Mouse (Mus musculus): ENCODE results near the gene Cdkl1. TPM values are rescaled to one million over a fixed set of nuclear protein-coding genes. Genes with fewer than 3 reads are reported as not detected.

Cdkl1 gene
- total and polyA plus RNA-seq, 3 experiments, result 0.31 TPM; not detected in 2

DNA sequence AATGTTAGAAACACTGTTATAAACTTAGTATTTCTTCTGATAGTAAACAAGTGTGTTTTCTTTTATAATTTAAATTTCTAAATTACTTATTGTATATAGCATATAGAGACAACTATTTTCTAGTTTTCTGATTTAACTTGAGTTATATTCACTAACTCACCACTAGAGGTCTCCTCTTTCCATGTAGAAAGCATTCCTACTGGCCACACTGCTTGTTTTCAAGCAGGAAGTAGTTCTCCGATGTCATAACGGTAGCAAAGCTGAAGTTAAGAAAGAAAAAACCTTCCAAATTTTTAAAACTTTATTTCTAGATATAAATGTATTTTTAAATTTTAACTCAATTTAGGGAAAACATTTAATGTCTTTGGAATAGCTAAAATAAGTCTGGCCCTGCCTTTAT, 57.5 kb downstream of the Cdkl1 start:
- peak overlapping the region; percentile 40; the same call in 1 of the 2 replicates for H3K9ac ChIP-seq (ENCODE audit: insufficient read depth, low read depth)
- H3K4me3 ChIP-seq (replicated peaks in 1 of 3; ENCODE audit: low read depth in 2 of 3, low read length in 2 of 3, poor library complexity in 1 of 3), result no peak overlapping the region

GRCm38 (mm10) chr12:69732221-69732620, 58.8 kb downstream of the Cdkl1 start:
- Histone ChIP-seq H3K79me2 (replicated peaks; ENCODE audit: control insufficient read depth, extremely low read depth, insufficient read depth, poor library complexity, severe bottlenecking) (no peaks in the 10 kb centered on the region), H3K27ac (ENCODE audit: insufficient read depth, low read depth) (no peak overlapping the region), H3K4me3 (replicated peaks in 1 of 3; ENCODE audit: low read depth in 2 of 3, low read length in 2 of 3, poor library complexity in 1 of 3) (no peak overlapping the region), H3K4me1 (ENCODE audit: control insufficient read depth in 1 of 2, insufficient read depth in 2 of 2) (peaks cover 0 to 4% of the 10 kb centered on the region in 2 experiments; a peak in 2 of 4 replicates), H3K9me3 (replicated peaks; ENCODE audit: low read length) (no peaks in the 10 kb centered on the region), H3K27me3 (replicated peaks) (no peaks in the 10 kb centered on the region), H3K4me2 (ENCODE audit: insufficient read depth, low read depth, poor library complexity, severe bottlenecking) (no peak overlapping the region), H3K36me3 (replicated peaks in 1 of 2; ENCODE audit: control insufficient read depth in 1 of 2, insufficient read depth in 1 of 2, low read length in 1 of 2) (peaks cover 0 to 14% of the 10 kb centered on the region in 2 experiments), H3K9ac (ENCODE audit: insufficient read depth, low read depth) (no peak overlapping the region)
- dilution Hi-C loops (cut with MboI; ENCODE audit: extremely low pct_ligation_motif_present, extremely low pct_unique_long_range_greater_than_20kb, low sequenced_read_pairs), result no loop called here
- TF ChIP-seq NRF1 (IDR thresholded peaks at IDR 0.05; ENCODE audit: low read depth, low read length) (no peak), MAX (IDR thresholded peaks at IDR 0.05; ENCODE audit: low read length) (no peak), JUND (conservative IDR thresholded peaks at IDR 0.05; ENCODE audit: low read depth, low read length) (no peak), MAZ (IDR thresholded peaks at IDR 0.05; ENCODE audit: low read depth, low read length) (no peak), POLR2A (IDR thresholded peaks at IDR 0.05; ENCODE audit: low read depth, low read length) (no peak), MXI1 (IDR thresholded peaks at IDR 0.05; ENCODE audit: low read depth, low read length) (no peak), CTCF (conservative IDR thresholded peaks at IDR 0.05 in 1 of 2, IDR thresholded peaks at IDR 0.05 in 1 of 2; ENCODE audit: low read depth in 2 of 2, low read length in 2 of 2) (no peak), POLR2AphosphoS2 (IDR thresholded peaks at IDR 0.05; ENCODE audit: low read depth, low read length) (no peak), UBTF (IDR thresholded peaks at IDR 0.05; ENCODE audit: low read depth, low read length) (no peak), USF2 (conservative IDR thresholded peaks at IDR 0.05; ENCODE audit: low read depth, low read length) (no peak), EP300 (IDR thresholded peaks at IDR 0.05; ENCODE audit: low read length) (no peak)
- DNase-seq (ENCODE audit: extremely low read depth), result no peak
- in situ Hi-C loops (cut with MboI; ENCODE audit: low pct_ligation_motif_present, low pct_unique_long_range_greater_than_20kb, low sequenced_read_pairs), result no loop called here

More for the DNA sequence above, 57.5 kb downstream of the Cdkl1 start:
- H3K4me1 ChIP-seq (ENCODE audit: control insufficient read depth in 1 of 2, insufficient read depth in 2 of 2), result peaks cover 0 to 4% of the 10 kb centered on the region in 2 experiments; a peak in 2 of 4 replicates
- dilution Hi-C loops (cut with MboI; ENCODE audit: extremely low pct_ligation_motif_present, extremely low pct_unique_long_range_greater_than_20kb, low sequenced_read_pairs) (no loop called here), in situ Hi-C loops (cut with MboI; ENCODE audit: low pct_ligation_motif_present, low pct_unique_long_range_greater_than_20kb, low sequenced_read_pairs) (no loop called here)
- no peaks in the 10 kb centered on the region for H3K9me3 ChIP-seq (replicated peaks; ENCODE audit: low read length)
- TF ChIP-seq PAX5 (IDR thresholded peaks at IDR 0.05; ENCODE audit: low read length) (no peak), SMC3 (IDR thresholded peaks at IDR 0.05; ENCODE audit: low read depth, low read length) (peak; percentile 72), MYC (IDR thresholded peaks at IDR 0.05; ENCODE audit: low read depth, low read length) (peak; percentile 83), NRF1 (IDR thresholded peaks at IDR 0.05; ENCODE audit: low read depth, low read length) (no peak), BHLHE40 (IDR thresholded peaks at IDR 0.05; ENCODE audit: low read depth, low read length) (no peak), GABPA (IDR thresholded peaks at IDR 0.05; ENCODE audit: insufficient replicate concordance, low read depth, low read length) (no peak), ZC3H11A (IDR thresholded peaks at IDR 0.05; ENCODE audit: low read depth, low read length) (peak; percentile 37), ZKSCAN1 (IDR thresholded peaks at IDR 0.05; ENCODE audit: borderline replicate concordance, low read depth, low read length) (no peak), IRF4 (IDR thresholded peaks at IDR 0.05; ENCODE audit: low read depth, low read length) (no peak), ETS1 (conservative IDR thresholded peaks at IDR 0.05; ENCODE audit: low read depth, low read length) (no peak), ZMIZ1 (IDR thresholded peaks at IDR 0.05; ENCODE audit: low read depth, low read length) (no peak), MXI1 (IDR thresholded peaks at IDR 0.05; ENCODE audit: low read depth, low read length) (no peak), EP300 (IDR thresholded peaks at IDR 0.05; ENCODE audit: low read length) (no peak), CHD2 (IDR thresholded peaks at IDR 0.05; ENCODE audit: low read length) (no peak), E2F4 (IDR thresholded peaks at IDR 0.05; ENCODE audit: insufficient replicate concordance, low read depth, low read length) (no peak), USF1 (IDR thresholded peaks at IDR 0.05; ENCODE audit: low read depth, low read length) (no peak), RAD21 (IDR thresholded peaks at IDR 0.05; ENCODE audit: low read depth, low read length) (peak; percentile 91), USF2 (conservative IDR thresholded peaks at IDR 0.05; ENCODE audit: low read depth, low read length) (no peak), CHD1 (IDR thresholded peaks at IDR 0.05; ENCODE audit: low read depth, low read length) (no peak), MEF2A (IDR thresholded peaks at IDR 0.05; ENCODE audit: borderline replicate concordance, low read depth, low read length) (no peak), JUN (IDR thresholded peaks at IDR 0.05; ENCODE audit: insufficient read depth, low read depth, low read length) (no peak), TBP (conservative IDR thresholded peaks at IDR 0.05; ENCODE audit: low read depth, low read length) (peak; percentile 64; the same call in 1 of the 2 replicates), JUND (conservative IDR thresholded peaks at IDR 0.05; ENCODE audit: low read depth, low read length) (0 out of 2 replicates have a peak, but pooled peaks have one; percentile 50), SIN3A (IDR thresholded peaks at IDR 0.05; ENCODE audit: low read length) (no peak), MAX (IDR thresholded peaks at IDR 0.05; ENCODE audit: low read length) (no peak), POLR2AphosphoS2 (IDR thresholded peaks at IDR 0.05; ENCODE audit: low read depth, low read length) (no peak), POLR2A (IDR thresholded peaks at IDR 0.05; ENCODE audit: low read depth, low read length) (no peak; the same call in 1 of the 2 replicates), CTCF (conservative IDR thresholded peaks at IDR 0.05 in 1 of 2, IDR thresholded peaks at IDR 0.05 in 1 of 2; ENCODE audit: low read depth in 2 of 2, low read length in 2 of 2) (peak; percentile 46 to 82), ZNF384 (IDR thresholded peaks at IDR 0.05; ENCODE audit: low read depth, low read length) (0 out of 2 replicates have a peak, but pooled peaks have one; percentile 12), MAZ (IDR thresholded peaks at IDR 0.05; ENCODE audit: low read depth, low read length) (no peak), UBTF (IDR thresholded peaks at IDR 0.05; ENCODE audit: low read depth, low read length) (no peak), NELFE (IDR thresholded peaks at IDR 0.05; ENCODE audit: low read depth, low read length) (peak; percentile 14; the same call in 1 of the 2 replicates), TCF12 (IDR thresholded peaks at IDR 0.05; ENCODE audit: low read depth, low read length) (no peak), RCOR1 (conservative IDR thresholded peaks at IDR 0.05; ENCODE audit: low read depth, low read length) (no peak), MAFK (IDR thresholded peaks at IDR 0.05; ENCODE audit: insufficient replicate concordance, low read length) (no peak), KAT2A (IDR thresholded peaks at IDR 0.05; ENCODE audit: insufficient replicate concordance, low read length) (no peak), ELF1 (IDR thresholded peaks at IDR 0.05; ENCODE audit: low read depth, low read length) (peak; percentile 78), HCFC1 (IDR thresholded peaks at IDR 0.05; ENCODE audit: low read depth, low read length) (no peak; the same call in 1 of the 2 replicates)
- no peaks in the 10 kb centered on the region for H3K79me2 ChIP-seq (replicated peaks; ENCODE audit: control insufficient read depth, extremely low read depth, insufficient read depth, poor library complexity, severe bottlenecking)
- H3K36me3 ChIP-seq (replicated peaks in 1 of 2; ENCODE audit: control insufficient read depth in 1 of 2, insufficient read depth in 1 of 2, low read length in 1 of 2), result peaks cover 0 to 6% of the 10 kb centered on the region in 2 experiments
- H3K4me2 ChIP-seq (ENCODE audit: insufficient read depth, low read depth, poor library complexity, severe bottlenecking), result peak overlapping the region; percentile 71; the same call in 1 of the 2 replicates
- no peaks in the 10 kb centered on the region for H3K27me3 ChIP-seq (replicated peaks)
- no peak overlapping the region for H3K27ac ChIP-seq (ENCODE audit: insufficient read depth, low read depth)
- peak; percentile 65 for DNase-seq (ENCODE audit: extremely low read depth)
